Mouse (Mus musculus): ENCODE data around the gene Elf4.

DNA sequence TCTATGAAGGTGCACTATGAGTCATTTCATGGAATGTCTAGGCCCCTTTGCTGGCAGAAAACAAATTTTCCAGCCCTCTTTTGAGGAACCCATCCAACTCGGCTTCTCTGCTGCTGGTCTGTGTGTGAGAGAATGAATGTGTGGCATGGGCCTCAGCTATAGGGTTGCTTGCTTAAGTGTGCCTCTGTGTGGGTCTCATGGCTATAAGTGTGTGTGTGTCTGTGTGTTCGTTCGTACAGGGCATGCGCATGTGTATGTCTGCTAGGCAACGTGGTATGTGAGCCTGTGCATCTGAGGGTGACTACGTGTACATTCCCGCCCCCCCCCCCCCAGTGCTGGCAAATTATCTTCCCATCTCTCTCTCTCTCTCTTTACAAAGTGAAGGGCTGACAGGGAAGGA is 2.4 kb downstream of the Elf4 start:
- TF ChIP-seq FLI1 (IDR thresholded peaks at IDR 0.05; ENCODE audit: low read length) (no peak), GATA1 (IDR thresholded peaks at IDR 0.05; ENCODE audit: borderline replicate concordance, low read length) (no peak)

Measured in megakaryocyte, embryonic 14.5 days (primary cell).